Mouse (Mus musculus) kidney, adult 8-10 months (tissue): ENCODE results near the gene Usp5.
"Not testable (repeated sequence)": the region's sequence is repeated elsewhere in the genome, so short reads cannot be mapped to it uniquely, and the experiment has no call there.

ENCODE experiments used
- DNase-seq, 2 experiments: peaks; one replicate each; pipeline ENCODE4 v3.0.0; 2022

Usp5 gene

DNA sequence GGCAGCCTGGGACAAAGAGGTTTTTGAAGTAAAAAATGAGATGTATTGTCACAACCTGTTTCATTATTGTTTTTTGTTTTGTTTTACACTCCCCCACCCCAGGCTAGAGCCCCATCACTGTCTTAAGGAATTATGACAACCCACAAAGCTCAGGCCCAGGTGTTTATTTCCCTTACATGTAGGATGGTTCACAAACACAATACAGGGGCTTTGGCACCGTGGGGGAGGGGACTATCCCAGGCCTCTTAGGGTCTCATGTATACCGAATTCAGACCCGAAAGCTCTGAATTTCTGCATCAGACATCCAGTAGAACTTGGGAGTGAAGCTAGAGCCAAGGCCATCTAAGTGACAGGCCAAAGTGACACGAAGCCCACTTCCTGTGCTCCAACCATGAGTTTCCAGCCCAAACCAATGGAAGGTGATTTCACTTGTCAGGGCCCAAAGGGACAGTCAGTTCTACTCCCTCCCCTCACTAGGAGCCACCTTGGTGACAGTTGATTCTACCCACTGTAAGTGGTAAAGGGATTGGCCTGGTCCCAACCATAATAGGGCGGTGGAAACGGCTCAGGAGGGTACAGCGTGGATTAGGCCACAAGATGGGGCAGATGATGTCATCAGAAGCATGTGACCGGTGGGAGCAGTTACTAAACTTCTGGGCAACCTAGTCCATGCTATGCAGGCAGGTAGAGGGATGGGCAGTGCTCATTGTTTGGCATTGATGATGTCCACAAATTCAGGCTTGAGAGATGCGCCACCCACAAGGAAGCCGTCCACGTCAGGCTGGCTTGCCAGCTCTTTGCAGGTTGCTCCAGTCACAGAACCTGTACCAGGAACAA is 18.5 kb downstream of the Usp5 start:
- DNase-seq = not testable (repeated sequence)

DNA sequence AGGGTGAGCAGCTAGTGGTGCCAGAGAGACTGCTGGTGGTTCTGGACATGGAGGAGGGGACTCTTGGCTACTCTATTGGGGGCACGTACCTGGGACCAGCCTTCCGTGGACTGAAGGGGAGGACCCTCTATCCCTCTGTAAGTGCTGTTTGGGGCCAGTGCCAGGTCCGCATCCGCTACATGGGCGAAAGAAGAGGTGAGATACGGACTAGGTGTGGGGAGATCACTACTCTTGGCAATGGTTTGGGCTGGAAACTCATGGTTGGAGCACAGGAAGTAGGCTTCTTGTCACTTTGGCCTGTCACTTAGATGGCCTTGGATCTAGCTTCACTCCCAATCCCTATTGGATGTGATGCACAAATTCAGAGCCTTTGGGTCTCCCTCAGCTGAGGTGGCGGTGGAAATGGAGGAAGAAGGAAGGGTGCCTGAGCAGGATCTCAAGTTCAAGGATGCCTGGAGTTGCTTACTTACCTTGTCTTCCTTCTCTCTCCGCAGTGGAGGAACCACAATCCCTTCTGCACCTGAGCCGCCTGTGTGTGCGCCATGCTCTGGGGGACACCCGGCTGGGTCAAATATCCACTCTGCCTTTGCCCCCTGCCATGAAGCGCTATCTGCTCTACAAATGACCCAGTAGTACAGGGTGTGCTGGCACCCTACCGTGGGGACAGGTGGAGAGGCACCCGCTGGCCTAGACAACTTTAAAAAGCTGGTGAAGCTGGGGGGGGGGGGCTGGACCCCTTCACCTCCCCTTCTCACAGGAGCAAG is 19.3 kb downstream of the Usp5 start:
- DNase-seq = no peak

DNA sequence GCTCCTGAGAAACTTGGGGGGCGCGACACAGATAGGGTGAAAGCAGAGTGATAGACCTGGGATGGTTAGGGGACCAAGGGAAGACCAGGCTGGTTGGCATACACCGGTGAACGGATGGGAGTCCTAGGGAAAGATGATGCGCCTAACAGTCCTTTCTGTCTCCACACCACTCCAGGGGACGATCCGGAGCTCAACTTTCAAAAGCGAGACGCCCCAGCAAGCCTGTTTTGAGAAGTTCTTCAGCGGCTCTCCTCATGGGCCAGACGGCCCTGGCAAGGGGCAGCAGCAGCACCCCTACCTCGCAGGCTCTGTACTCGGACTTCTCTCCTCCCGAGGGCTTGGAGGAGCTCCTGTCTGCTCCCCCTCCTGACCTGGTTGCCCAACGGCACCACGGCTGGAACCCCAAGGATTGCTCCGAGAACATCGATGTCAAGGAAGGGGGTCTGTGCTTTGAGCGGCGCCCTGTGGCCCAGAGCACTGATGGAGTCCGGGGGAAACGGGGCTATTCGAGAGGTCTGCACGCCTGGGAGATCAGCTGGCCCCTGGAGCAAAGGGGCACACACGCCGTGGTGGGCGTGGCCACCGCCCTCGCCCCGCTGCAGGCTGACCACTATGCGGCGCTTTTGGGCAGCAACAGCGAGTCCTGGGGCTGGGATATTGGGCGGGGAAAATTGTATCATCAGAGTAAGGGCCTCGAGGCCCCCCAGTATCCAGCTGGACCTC is 20.1 kb downstream of the Usp5 start:
- DNase-seq = peak; percentile 83 to 89

DNA sequence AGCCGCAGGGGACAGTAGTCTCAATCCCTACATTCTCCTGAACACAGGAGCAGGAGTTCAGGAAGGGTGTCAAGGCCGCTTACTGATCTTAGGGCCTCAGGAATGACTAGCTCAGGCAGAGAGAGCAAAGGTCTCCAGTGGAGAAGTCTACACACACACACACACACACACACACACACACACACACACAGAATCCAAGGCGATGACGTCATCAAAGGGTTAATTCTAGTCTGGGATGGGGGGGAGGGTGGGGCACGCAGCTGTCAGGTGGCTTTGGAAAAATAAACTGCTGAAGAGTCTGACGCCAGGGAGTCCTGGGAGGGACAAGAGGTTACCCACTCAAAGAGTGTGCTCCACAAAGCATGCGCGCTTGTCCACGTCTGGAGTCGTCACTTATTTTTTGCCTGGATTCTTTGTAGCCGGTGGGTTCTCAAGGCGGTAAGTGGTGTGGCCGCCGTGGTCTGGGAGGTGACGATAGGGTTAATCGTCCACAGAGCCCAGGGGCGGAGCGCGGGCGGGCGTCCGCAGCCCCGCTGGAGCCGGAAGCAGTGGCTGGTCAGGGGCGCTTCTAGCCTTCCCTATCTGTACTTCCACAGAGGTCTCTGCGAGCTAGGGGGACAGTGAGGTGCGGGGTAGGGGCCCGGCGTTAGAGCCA is 20.8 kb downstream of the Usp5 start, which contains the start of gene Spsb2:
Gene Spsb2 (plus strand): TSS at position 304 of the 655 bp plus-strand sequence.
- DNase-seq = peak; percentile 81 to 87

DNA sequence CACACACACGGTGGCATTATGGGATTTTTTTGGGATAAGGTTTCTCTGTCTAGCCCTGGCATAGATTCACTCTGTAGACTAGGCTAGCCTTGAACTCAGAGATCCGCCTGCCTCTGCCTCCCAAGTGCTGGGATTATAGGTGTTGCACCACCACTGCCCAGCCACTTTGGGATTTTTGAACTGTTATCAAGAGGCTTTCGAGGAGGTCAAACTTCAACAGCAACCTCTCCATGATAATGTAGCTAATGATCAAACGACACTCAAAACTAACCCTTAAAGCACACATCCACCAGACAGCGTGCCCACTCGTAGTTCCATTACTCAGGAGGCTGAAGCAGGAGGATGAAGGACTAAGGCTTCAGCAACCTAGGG is 21.3 kb downstream of the Usp5 start:
- DNase-seq = no peak

DNA sequence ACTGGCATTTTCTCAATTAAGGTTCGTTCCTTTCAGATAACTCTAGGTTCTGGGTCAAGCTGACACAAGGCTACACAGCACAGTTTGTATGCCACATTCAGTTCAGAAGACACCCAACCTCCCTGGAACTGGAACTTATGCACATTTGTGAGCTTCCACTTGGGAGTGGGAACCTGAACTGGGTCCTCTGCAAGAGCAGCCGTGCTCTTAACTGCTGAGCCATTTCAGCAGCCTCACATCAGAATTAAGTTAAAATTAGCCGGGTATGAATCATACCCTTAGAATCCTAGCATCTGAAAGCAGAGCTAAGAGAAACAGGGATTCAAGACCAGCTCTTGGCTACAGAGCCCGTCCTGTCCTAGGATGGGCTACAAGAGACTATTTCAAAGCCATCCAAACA is 21.9 kb downstream of the Usp5 start:
- DNase-seq = no peak

DNA sequence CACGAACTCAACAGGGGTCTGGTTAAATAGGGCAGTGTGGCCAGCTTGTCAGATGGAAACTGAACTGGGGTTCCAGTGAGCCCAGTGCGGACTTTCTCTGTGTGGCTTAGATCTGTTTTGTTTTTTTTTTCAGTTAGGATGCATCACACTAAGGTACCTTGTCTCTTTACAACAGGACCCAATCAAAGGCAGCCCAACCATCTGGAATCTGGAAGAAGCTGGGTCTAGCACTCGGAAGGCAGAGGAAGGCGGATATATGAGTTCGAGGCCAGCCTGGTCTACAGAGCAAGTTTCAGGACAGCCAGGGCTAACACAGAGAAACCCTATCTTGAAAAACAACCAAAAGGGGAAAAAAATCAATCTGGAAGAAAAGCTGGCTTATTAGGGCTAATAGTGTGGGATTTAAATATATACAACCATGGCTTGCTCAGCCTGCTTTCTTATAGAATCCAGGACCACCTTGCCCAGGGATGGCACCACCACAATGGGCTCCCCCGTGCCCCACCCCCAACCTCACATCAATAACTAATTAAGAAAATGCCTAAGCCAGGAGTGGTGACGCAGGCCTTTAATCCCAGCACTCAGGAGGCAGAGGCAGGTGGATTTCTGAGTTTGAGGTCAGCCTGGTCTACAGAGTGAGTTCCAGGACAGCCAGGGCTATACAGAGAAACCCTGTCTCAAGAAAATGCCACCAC is 22.7 kb downstream of the Usp5 start:
- DNase-seq = no peak

DNA sequence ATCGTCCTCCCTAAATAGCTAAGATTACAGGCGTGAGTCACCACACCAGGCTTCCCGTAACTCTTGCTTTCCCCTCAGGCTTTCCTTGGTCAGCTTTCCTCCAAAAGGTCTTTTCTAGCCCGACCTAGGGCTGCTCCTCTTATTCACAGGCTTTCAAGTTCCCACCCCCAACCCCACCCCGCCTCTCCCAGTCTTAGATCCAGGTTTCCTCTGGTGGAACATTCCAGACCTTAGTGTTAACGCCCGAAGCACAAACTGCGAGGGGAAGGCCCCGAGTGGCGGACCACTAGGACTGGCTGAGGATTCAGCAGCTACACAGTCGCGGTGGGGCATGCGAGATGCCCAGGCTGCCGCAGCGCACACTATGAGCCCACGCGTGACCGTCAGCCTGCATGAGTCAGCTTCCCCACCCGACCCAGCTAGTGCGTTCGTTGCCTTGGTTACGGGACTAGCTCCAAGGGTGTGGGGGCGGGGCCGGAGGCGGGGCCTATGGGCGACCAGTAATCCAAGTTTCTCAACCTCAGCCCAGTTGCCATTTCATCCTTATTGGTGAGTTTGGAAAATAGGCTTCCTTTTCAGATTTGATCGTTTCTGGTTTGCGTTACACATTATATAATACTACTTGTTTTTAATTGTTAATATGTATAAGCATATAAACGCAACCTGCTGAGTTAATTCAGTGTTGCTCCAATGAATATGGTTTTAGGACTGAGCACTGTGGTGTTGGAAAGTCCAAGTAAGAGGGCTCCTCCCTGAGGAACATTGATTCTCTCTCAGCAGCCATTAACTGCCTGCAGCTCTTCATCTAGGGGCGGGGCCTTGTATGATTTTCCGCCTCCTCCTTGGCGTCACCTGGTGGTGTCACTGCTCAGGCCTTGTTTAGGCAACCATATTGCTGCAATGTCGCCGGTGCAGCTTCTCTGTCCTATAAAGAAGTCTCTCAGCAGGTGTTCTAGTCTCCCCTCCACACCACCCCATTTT is 23.7 kb downstream of the Usp5 start:
- DNase-seq = peak; percentile 97

DNA sequence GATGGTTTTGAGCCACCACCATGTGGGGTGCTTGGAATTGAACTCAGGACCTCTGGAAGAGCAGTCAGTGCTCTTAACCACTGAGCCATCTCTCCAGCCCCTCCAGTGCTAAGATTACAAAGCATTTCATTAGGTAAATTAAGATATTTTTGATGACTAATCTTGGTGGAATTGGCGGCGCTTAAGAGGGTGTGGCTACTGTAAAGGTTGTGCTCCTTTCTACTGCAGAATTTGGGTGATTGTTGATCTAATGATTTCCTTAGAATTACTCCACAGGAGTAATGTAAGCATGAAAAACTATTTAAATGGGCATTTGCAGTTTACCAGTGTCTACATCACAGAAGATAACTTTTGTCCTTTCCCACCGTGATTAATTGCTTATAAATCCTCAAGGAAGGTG is 24.9 kb downstream of the Usp5 start:
- no peak for DNase-seq

DNA sequence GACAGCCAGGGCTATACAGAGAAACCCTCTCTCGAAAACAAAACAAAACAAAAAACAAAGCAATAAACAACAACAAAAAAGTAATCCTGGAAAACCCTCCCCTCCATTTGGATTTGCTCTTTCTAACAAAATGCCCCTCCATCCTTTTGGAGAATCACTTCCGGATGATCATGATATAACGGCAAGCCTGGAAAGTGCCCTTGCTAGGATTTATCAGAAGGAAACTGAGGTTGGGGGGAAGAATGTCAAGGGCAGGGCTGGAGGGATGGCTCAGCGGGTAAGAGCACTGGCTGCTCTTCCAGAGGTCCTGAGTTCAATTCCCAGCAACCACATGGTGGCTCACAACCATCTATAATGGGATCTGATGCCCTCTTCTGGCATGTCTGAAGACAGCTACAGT is 25.6 kb downstream of the Usp5 start:
- not testable (repeated sequence) for DNase-seq

DNA sequence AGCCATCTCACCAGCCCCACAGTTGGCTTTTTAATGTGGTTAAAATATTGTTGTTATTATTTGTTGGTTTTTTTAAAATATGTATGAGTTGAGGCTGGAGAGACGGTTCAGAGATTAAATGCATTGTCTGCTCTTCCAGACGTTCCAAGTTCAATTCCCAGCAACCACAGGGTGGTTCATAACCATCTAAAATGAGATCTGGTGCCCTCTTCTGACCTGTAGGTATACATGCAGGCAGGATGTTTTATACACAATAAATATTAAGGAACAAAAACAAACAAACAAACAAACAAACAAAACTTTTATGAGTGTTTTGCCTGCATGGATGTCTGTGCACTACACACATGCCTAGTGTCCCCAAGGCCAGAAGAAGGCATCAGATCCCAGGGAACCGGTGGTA is 26.2 kb downstream of the Usp5 start:
- no peak for DNase-seq

DNA sequence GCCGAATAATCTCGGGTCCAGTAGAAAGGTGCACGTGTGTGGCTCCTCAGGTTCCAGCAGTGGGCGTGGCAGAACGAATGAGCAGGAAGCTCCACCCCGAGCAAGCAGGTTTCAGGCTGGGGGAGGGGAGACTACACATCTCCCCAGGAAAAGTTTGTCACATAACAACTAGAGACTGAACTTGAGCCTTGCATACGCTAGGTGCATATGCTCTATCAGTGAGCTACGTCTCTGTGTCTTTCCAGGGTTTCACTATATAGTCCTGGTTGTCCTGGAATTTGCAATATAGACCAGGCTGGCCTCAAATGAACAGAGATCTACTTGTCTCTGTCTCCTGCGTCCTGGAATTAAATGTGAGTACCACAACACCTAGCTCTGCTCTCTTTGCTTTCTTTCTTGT is 26.9 kb downstream of the Usp5 start:
- not testable (repeated sequence) for DNase-seq

DNA sequence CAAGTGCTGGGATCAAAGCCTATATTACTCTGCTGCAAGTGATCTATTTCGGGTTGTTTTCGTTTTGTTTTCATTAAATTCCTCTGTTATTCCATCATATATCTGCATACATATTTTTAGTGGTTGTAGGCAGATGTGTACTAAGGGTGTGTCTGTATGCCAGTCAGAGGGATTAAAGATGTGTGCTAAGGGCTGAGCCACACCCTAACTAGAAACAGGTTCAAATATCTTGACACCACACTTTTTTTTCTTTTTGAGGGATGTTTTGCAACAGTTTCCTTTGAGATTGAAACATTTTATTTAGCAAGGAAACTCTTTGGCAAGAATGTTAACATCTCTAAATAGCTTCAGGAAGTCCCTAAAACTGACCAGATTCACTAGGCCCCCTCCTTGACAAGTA is 33.1 kb downstream of the Usp5 start:
- no peak for DNase-seq

DNA sequence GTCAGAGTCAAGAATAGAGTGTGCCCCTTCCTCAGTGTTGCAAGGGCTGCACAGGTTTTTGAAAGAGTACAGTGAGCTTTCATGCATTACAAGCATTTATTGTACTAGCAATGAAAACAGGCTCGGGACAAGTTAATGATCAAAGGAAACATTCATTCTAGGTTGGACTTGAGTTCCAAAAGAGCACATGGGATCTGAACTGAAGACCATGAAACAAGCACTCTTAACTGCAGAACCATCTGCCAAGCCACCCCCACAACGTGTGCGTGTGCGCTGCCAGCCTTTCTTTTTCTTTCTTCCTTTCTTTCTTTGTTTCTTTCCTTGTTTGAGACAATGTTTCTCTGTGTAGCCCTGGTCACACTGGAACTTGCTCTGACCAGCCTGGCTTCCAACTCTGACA is 33.5 kb downstream of the Usp5 start:
- DNase-seq = peak; percentile 50 to 81

DNA sequence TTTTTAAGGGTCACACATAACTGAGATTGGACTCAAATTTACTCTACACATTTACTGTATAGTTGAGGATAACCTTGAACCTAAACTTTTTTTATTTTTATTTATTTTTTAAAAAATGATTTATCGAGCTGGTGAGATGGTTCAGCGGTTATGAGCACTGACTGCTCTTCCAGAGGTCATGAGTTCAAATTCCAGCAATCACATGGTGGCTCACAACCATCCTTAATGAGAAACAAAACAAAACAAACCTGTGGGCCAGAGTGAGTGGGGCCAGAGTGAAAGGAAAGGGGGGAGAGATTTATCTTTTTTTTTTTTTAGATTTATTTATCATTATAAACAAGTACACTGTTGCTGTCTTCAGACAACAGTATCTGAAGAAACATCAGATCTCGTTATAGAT is 37.4 kb downstream of the Usp5 start:
- peak in 1 of 2 experiments; percentile 60 for DNase-seq

DNA sequence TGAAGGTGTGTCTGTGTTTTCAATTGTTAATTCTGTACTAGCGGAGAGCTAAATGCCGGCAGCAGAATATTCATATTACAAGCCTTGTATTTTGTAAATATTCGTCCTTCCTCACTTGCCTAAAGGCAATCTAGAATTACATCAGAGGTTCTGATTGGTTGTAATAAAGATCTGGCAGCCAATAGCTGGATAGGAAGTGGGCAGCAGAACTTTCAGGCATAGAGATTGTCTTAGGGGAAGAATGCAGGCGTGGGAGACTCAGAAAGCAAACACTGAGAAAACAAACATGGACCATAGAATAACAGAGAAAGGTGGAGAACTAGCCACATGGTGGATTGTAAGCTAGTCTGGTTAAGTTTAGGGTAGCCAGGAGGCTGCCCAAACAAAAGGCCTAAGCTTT is 39.2 kb downstream of the Usp5 start:
- no peak for DNase-seq

DNA sequence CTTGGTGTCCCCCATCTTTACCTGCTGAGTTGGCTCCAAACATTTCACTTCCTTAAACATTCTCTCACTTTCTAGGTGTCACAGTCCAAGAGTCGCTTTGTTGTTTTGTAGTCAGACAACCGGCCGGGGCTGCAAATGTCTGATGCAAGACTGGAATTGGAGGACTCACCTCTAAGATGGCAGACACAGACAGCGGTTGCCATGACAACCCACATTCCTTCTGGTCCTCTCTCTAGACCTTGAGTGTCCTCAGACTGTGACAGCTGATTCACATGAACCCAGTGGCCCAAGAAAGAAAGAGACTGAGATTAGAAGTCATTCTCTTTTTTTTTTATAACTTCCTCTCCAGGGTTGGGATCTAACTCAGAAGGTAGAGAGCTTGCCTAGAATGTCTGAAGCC is 39.8 kb downstream of the Usp5 start:
- DNase-seq = no peak

DNA sequence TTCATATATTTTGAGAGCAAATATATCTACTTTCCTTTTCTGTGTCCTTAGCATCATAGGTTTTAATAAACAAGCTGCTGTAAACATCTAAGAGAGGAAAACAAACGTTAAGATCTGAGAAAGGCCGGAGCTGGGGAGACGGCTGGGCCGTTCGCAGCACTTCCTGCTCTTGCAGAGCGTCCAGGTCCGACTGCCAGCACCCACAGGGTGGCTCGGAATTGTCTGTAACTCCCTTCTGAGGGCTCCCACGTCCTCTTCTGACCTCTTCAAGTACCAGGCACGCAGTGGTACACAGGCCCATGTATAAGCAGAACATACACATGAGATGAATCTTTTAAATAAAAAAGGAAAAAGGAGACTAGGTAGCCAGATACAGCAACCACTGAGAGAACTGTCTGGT is 41.6 kb downstream of the Usp5 start:
- DNase-seq = no peak

DNA sequence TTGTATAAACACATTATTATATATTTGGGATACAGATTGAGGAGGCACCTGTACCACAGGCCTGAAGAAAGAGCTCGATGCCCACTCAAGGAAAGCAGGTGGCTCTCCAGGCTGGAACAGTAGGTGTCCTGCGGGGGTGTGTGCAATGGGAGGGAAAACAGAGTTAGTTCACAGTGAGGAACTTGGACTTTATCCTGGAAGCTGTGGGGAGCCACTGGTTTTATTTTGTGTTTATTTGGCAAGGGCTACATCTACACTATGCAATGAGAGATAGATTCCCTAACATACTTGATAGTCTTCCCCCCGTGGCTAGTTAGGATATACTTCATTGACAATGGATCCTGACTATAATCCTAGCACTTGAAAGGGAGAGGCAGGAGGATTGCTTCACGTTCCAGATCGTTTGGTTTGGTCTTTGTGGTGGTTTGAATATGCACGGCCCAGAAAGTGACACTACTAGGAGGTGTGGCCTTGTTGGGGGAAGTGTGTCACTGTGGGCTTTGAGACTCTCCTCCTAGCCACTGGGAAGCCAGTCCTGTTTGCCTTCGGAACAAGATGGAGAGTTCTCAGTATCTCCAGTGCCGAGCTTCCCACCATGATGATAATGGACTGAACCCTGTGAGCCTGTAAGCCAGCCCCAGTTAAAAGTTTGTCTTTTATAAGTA is 42.4 kb downstream of the Usp5 start:
- DNase-seq = peak; percentile 53 to 58

DNA sequence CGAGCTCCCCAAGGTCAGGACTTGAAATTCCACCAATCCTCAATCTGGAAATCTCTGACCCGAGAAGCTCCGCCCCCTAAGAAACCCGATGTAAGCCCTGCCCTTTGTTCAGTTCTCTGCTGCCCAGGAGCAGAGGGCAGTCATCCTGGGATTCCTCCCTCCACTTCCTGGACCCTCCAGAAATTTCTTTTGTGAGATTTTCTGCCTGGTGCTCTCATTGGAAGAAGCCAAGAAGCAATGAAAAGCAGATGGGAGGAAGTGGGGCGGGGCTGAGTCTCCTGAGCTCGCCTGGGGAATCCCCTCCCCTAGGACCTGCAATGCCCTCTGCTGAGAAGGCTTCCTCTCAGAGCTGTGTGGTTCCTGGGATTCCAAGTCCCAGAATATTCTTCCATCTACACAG is 46.8 kb downstream of the Usp5 start:
- DNase-seq = peak in 1 of 2 experiments; percentile 47

DNA sequence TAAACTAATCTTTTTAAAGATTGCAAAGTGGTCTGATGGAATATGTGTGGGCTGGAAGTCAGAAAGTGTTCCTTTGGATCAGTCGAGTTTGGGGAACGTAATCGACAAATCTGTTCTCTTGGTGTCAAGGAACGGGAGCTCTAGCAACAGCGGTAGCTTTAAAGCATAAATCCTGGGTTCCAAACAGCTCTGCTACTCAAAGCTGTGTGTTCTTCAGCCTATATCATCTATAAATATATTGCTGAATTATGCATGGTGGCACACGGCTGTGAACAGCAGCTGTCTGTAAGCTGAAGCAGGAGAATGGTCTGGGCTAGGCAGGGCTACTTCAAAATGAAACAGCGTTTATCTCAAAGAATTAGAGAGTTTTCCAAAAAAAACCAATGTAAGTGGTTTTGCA is 48.4 kb downstream of the Usp5 start:
- DNase-seq = no peak
